Mouse (Mus musculus) granulocyte monocyte progenitor cell, adult 5-6 weeks (primary cell): ENCODE results near the gene Cxcr6. TPM values are rescaled to one million over a fixed set of nuclear protein-coding genes. Genes with fewer than 3 reads are reported as not detected.
A peak's percentile ranks its signal among the peaks of the same experiment; 100 is the strongest.
"Not testable (repeated sequence)": the region's sequence is repeated elsewhere in the genome, so short reads cannot be mapped to it uniquely, and the experiment has no call there.

Source experiments
- ATAC-seq: replicated peaks from 2 replicates; pipeline ENCODE4 v1.8.0; 2016; ENCODE audit warnings: mild to moderate bottlenecking, moderate TSS enrichment, inconsistent platforms; ENCODE audit not compliant: poor library complexity, severe bottlenecking
- total RNA-seq, 2 experiments: library from RNA; stranded (forward) in 1 of 2; stranded (reverse) in 1 of 2; fragments of 200-712, 200-1000 nt in 1 of 2; fragments of >200 nt in 1 of 2; fragmentation: Nextera tagmentation in 1 of 2; gene quantifications; 2 replicates each; pipeline ENCODE4 v1.2.3; 2014 to 2017

The Cxcr6 gene
- total RNA-seq (2014; fragmentation: Nextera tagmentation): not detected in 2 replicates
- not detected in 2 replicates for total RNA-seq (2017)

DNA sequence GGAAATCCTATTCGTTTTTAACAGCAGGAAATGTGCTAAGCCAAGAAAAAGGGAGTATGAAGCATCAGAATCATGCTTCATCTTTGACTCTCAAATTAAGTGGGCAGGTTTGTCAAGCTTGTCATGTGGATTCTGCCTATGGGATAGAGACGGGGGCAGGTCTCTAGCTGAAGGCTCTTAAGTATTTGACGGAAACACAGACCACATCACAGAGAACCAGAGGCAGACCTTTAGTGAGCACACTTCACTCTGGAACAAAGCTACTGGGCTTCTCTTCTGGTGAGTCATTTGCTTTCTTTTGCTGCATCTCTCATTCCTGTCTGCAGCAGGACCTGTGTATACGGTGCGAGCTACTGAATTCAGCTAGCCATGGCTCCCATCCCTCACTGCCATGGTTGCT is at the start of gene Cxcr6:
Gene Cxcr6 (plus strand): TSS at position 209 of the 400 bp plus-strand sequence.
- ATAC-seq: no peak

DNA sequence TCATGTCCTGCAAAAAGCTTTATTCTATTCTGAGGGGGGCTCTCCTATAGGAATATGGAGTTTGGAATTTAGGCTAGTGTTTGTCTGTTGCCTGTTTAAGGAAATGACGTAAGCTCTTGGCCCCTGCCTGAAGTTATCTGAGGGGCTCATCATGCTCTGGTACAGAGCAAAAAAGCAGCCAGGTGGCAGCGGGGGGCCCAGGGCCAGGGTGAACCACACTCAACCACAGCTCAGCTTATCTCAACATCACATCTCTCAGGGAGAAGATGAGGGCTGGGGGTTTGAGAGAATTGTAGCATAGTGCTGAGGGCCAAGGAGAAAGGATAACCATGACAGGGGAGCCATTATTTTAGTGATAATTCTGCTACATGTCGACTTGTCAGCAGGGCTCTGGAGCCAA is 49.5 kb upstream of the Cxcr6 start:
- no peak for ATAC-seq

DNA sequence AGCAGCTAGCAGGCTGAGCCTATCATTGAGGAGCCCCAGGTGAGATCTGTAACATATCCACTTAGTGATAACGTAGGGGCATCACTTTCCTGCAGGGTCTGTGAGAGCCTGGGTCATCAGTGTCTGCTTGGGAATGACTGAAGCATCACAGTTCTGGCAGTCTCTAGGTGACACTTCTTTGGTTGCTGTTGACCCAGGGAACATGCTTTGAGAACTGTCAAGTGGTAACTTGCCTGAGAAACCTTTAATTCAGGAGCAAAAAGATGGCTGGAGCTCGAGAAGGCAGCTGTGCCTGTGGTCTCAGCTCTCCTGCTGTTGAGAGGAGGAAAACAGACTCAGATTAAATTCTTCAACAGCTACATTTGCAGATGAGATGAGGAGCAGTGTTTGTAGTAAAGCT is 48.9 kb upstream of the Cxcr6 start:
- ATAC-seq: no peak

- ATAC-seq: no peak
These were observed 48.1 kb upstream of the Cxcr6 start for GRCm38 (mm10) chr9:123758156-123758555.

- no peak for ATAC-seq
These were observed 47.6 kb upstream of the Cxcr6 start for GRCm38 (mm10) chr9:123758645-123759044.

DNA sequence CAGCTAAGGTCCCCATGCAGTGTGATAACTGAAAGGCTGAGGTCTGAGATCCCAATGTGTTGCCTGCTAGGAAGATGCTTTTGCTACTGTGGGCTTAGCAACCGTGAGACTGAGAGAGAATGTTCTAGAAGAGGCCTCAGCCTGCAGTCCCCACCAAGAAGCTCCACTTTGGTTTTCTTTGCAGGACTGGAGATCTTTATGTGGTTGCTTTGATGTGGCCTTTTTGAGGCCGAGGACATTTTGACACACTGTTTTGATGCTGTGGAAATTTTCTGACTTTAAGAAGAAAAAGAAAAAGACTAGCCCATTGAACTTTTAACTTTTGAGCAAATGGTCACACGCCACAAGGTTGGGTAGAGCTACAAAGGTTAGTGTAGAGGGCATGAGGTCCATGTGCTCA is 45.5 kb upstream of the Cxcr6 start:
- ATAC-seq: no peak

DNA sequence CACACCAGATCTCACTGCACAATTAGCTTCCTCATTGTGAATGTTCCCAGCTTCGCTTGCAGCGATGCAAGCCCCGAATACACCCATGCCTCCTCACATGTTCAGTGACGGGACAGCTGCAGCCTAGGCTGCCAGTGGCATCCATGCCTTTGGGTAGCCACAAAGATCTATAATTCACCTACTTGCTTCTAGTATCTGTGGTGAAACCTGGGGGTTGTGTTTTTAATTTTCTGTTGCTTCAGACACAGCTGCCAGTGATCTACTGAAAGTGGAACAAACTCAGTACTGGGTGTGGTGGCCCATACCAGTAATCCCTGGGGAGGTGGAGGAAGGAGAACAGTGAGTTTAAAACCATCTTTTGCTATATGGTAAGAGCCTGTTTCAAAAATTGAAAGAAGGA is 43.4 kb upstream of the Cxcr6 start:
- peak; percentile 62 for ATAC-seq

GRCm38 (mm10) chr9:123763771-123764170 is 42.5 kb upstream of the Cxcr6 start:
- ATAC-seq: no peak

DNA sequence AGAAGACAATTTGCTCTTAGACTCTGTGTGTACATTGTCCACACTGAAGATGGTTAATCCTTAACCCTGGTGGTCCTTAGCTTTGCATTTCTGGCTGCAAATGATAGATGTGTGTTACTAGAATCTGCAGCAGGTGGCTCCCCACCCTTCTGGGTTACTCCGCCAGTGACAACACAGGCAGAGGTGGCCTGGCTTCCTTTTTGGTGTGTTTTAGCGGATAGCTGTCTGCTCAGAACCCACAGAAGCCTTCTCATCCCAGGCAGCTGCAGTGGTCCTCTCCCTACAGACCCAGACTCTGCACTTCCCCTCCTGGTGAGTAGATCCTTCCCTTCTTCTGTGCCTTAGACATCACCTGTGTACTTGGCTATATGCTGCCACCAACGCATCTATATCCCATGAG is 39.3 kb upstream of the Cxcr6 start:
- no peak for ATAC-seq

GRCm38 (mm10) chr9:123768443-123768842 is 37.8 kb upstream of the Cxcr6 start:
- ATAC-seq: no peak

DNA sequence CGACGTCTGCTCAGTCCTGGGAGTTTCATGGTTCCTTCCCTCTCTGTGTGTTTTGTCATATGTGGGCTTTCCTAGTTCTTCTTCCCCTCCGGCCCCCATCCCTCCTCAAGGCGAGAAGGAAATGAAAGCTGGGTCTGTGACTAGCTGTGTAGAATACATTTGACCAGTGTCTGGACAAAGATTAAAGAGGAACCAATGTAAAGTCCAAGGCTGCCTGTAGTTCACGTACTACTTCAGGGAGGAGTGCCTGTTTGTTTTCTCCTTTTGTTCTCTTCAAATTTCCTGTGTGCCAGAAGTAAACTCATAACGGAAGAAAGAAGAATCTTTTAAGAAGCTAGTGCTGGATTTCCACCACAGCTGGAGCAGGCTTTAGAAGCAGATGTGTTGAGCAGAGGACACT is 36.7 kb upstream of the Cxcr6 start:
- ATAC-seq: peak; percentile 98

DNA sequence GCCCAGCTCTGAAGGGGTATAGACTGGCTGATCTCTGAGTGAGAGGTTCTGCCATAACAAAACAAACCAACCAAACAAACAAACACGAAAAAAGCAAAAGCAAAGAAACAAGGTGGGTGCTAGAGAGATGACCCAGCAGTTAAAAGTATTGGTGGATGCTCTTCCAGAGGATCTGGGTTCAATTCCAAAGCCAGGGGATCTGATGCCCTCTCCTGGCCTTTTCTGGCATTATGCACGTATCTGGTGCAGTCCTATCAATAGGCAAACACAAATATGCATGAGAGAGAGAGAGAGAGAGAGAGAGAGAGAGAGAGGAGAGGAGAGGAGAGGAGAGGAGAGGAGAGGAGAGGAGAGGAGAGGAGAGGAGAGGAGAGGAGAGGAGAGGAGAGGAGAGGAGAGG is 33.0 kb upstream of the Cxcr6 start:
- not testable (repeated sequence) for ATAC-seq

GRCm38 (mm10) chr9:123788855-123789529 is 17.3 kb upstream of the Cxcr6 start:
- ATAC-seq: no peak

- ATAC-seq: peak; percentile 67
These were observed 10.1 kb upstream of the Cxcr6 start for GRCm38 (mm10) chr9:123796174-123796573.

- ATAC-seq: peak; percentile 61
These were observed 4.7 kb upstream of the Cxcr6 start for GRCm38 (mm10) chr9:123801527-123801926.

DNA sequence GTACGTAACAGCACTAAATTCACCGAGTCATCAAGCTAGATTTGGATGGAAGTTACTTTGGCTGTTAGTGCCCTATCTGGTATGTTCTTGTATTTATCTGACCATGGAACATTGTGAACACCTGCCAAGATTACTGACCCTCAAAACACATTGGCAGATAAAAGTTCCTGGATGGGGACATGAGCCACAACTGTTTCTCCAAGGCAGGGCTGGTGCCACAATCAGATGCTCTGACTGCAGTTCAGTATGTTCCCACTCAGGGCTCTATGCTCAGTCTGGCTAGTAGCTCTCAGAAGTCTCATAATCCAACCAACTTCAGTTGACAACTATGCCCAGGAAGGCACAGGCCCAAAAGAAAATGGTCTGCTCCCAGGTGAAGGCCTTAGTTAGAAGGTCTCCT is 3.9 kb upstream of the Cxcr6 start:
- no peak for ATAC-seq

DNA sequence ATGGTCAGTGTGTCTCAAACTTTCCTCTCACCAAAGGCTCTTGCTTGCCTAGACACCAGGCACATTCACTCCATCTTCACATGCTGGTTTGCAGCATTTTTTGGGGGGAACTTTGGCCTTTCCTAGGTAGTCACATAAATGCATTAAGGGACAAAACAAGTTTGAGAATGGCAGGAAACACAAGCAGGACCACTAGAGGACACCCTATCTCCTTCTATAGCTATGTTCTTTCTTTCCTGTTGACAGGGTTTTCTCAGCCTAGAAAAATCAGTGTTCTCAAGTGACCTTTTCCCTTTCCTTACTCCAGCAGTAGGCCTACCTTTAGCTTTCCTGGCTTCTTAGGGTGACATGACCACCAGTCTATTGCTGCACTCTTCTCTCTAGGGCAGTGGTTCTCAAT is 3.4 kb upstream of the Cxcr6 start:
- no peak for ATAC-seq

DNA sequence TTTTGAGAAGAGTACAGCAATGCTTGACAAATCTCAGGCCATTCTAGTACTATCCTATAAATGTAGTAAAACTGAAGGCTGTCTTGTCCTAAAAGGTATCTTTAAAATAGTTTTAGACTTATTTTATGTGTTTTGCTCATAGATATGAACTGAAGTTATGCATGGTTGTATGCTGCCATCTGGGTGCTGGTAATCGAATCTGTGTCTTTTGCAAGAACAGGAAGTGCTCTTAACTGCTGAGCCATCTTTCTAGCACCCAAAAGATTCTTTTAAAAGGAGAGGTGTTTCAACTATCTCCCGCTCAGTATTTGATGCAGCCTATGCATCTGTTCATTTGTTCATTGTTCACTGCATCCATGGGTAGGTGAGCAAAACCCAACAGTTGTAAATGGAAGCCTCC is 1.0 kb upstream of the Cxcr6 start:
- no peak for ATAC-seq

GRCm38 (mm10) chr9:123808583-123808982 is 2.3 kb downstream of the Cxcr6 start:
- ATAC-seq: no peak

GRCm38 (mm10) chr9:123811831-123812230 is 5.6 kb downstream of the Cxcr6 start:
- no peak for ATAC-seq

- no peak for ATAC-seq
These were observed 8.1 kb downstream of the Cxcr6 start for GRCm38 (mm10) chr9:123814326-123814725.

- no peak for ATAC-seq
These were observed 8.5 kb downstream of the Cxcr6 start for GRCm38 (mm10) chr9:123814821-123815220.

GRCm38 (mm10) chr9:123815444-123815843 is 9.2 kb downstream of the Cxcr6 start:
- ATAC-seq: peak; percentile 93
